Mouse (Mus musculus): ENCODE results near the gene Lman1l. TPM values are rescaled to one million over a fixed set of nuclear protein-coding genes. Genes with fewer than 3 reads are reported as not detected.

Gene Lman1l
- total RNA-seq, 2 experiments from 2014 or later, result not detected

GRCm38 (mm10) chr9:57564609-57565008, 56.0 kb downstream of the Lman1l start:
- no peak overlapping the region for H3K27ac ChIP-seq
- intact Hi-C loops (cut with DNase I), result no loop called here
- no peak for TF ChIP-seq CTCF (IDR thresholded peaks at IDR 0.05)
- no peak overlapping the region for H3K4me3 ChIP-seq
- DNase-seq (ENCODE audit: extremely low spot score in 1 of 2, low spot score in 2 of 2), result no peak

- H3K4me3 ChIP-seq, result no peak overlapping the region; the same call in 1 of the 2 replicates
- H3K27ac ChIP-seq, result peak overlapping the region; percentile 6; the same call in 1 of the 2 replicates
- TF ChIP-seq CTCF (IDR thresholded peaks at IDR 0.05), result no peak
- DNase-seq (ENCODE audit: extremely low spot score in 1 of 2, low spot score in 2 of 2), result no peak
- intact Hi-C loops (cut with DNase I), result no loop called here
Measured at GRCm38 (mm10) chr9:57562896-57563372, 57.6 kb downstream of the Lman1l start.

GRCm38 (mm10) chr9:57561711-57562099, 58.9 kb downstream of the Lman1l start:
- intact Hi-C loops (cut with DNase I), result no loop called here
- Histone ChIP-seq H3K27ac (peak overlapping the region; percentile 36; the same call in 1 of the 2 replicates), H3K4me3 (peak overlapping the region; percentile 70)
- no peak for DNase-seq (ENCODE audit: extremely low spot score in 1 of 2, low spot score in 2 of 2)
- TF ChIP-seq CTCF (IDR thresholded peaks at IDR 0.05), result no peak

GRCm38 (mm10) chr9:57560861-57561710, 59.5 kb downstream of the Lman1l start, which contains the start of gene Scamp2:
Gene Scamp2, plus strand, starts transcription at chr9:57560943.
- Histone ChIP-seq H3K4me3 (peak within 1 kb of the TSS; percentile 70), H3K27ac (peak within 1 kb of the TSS; percentile 96)
- peak; percentile 92 to 95 for DNase-seq (ENCODE audit: extremely low spot score in 1 of 2, low spot score in 2 of 2)
- no peak; the same call in none of the 2 replicates for TF ChIP-seq CTCF (IDR thresholded peaks at IDR 0.05)
- intact Hi-C loops (cut with DNase I), result no loop called here

GRCm38 (mm10) chr9:57560263-57560662, 60.3 kb downstream of the Lman1l start:
- Histone ChIP-seq H3K4me3 (peak overlapping the region; percentile 70), H3K27ac (peak overlapping the region; percentile 96)
- DNase-seq (ENCODE audit: extremely low spot score in 1 of 2, low spot score in 2 of 2), result no peak
- no peak for TF ChIP-seq CTCF (IDR thresholded peaks at IDR 0.05)
- intact Hi-C loops (cut with DNase I), result no loop called here

- intact Hi-C loops (cut with DNase I), result no loop called here
- H3K4me3 ChIP-seq, result no peak overlapping the region
- no peak overlapping the region for H3K27ac ChIP-seq
- no peak for TF ChIP-seq CTCF (IDR thresholded peaks at IDR 0.05)
- no peak for DNase-seq (ENCODE audit: extremely low spot score in 1 of 2, low spot score in 2 of 2)
Measured at GRCm38 (mm10) chr9:57559568-57559967, 61.0 kb downstream of the Lman1l start.

GRCm38 (mm10) chr9:57558625-57559024, 61.9 kb downstream of the Lman1l start:
- intact Hi-C loops (cut with DNase I), result no loop called here
- no peak for TF ChIP-seq CTCF (IDR thresholded peaks at IDR 0.05)
- Histone ChIP-seq H3K27ac (no peak overlapping the region), H3K4me3 (no peak overlapping the region)
- no peak for DNase-seq (ENCODE audit: extremely low spot score in 1 of 2, low spot score in 2 of 2)

- intact Hi-C loops (cut with DNase I), result no loop called here
- DNase-seq (ENCODE audit: extremely low spot score in 1 of 2, low spot score in 2 of 2), result no peak
- no peak for TF ChIP-seq CTCF (IDR thresholded peaks at IDR 0.05)
- Histone ChIP-seq H3K27ac (no peak overlapping the region; the same call in 1 of the 2 replicates), H3K4me3 (no peak overlapping the region)
Measured at GRCm38 (mm10) chr9:57557215-57557614, 63.4 kb downstream of the Lman1l start.

Other genes starting within 250 kb of the Lman1l start
- gene Ppcdc, start 180.7 kb downstream of the Lman1l start, total RNA-seq (2021), result 10 to 100 TPM; 16.3 to 16.8 TPM
- gene Scamp5, start 152.7 kb downstream of the Lman1l start, total RNA-seq (2021), result 100 to 1,000 TPM; 379 TPM
- gene Rpp25, start 116.7 kb downstream of the Lman1l start, total RNA-seq (2021), result 10 to 100 TPM; 16.9 to 18.5 TPM
- 100 to 1,000 TPM; 374 to 440 TPM for gene Cox5a, start 99.5 kb downstream of the Lman1l start, total RNA-seq (2021)
- gene Fam219b, start 83.2 kb downstream of the Lman1l start, total RNA-seq (2021), result 10 to 100 TPM; 18.1 to 21.6 TPM
- gene Mpi, start 68.0 kb downstream of the Lman1l start, total RNA-seq (2021), result 10 to 100 TPM; 63.4 to 76.9 TPM
- 10 to 100 TPM; 19.8 to 22.3 TPM for gene Scamp2, start 59.8 kb downstream of the Lman1l start, total RNA-seq (2021)
- gene Ulk3, start 31.3 kb downstream of the Lman1l start, total RNA-seq (2021), result 10 to 100 TPM; 36.3 to 37.1 TPM
- gene Cplx3, start 14.5 kb downstream of the Lman1l start, total RNA-seq (2021), result 1 to 10 TPM; 9.1 to 9.6 TPM
- gene Csk, start 32.9 kb upstream of the Lman1l start, total RNA-seq (2021), result 10 to 100 TPM; 32.9 to 39.6 TPM
- not detected for gene Cyp1a2, start 62.9 kb upstream of the Lman1l start, total RNA-seq (2021)
- under 1 TPM; 0.16 TPM for gene Cyp1a1, start 67.2 kb upstream of the Lman1l start, total RNA-seq (2021)
- gene Edc3, start 87.8 kb upstream of the Lman1l start, total RNA-seq (2021), result 10 to 100 TPM; 13.8 to 14.2 TPM
- 10 to 100 TPM; 86.8 to 96.3 TPM for gene Clk3, start 145.1 kb upstream of the Lman1l start, total RNA-seq (2021)
- 10 to 100 TPM; 10.9 to 14.8 TPM for gene Arid3b, start 216.0 kb upstream of the Lman1l start, total RNA-seq (2021)

All from left cerebral cortex, adult 2 months (tissue).